Mouse (Mus musculus) C2C12 (cell line): ENCODE data around the gene Nek4. TPM values are rescaled to one million over a fixed set of nuclear protein-coding genes. Genes with fewer than 3 reads are reported as not detected.

Experiments
- H3K27me3 ChIP-seq: one replicate; pipeline ENCODE4 v1.6.1; 2011; ENCODE audit not compliant: control insufficient read depth, insufficient read depth, insufficient read length
- H3K36me3 ChIP-seq: one replicate; pipeline ENCODE4 v1.6.1; 2011; ENCODE audit not compliant: control insufficient read depth, insufficient read depth
- H3K4me3 ChIP-seq: one replicate; pipeline ENCODE4 v1.5.1; 2011; ENCODE audit warnings: mild to moderate bottlenecking, control low read depth; ENCODE audit not compliant: poor library complexity, insufficient read depth, severe bottlenecking
- H3K79me2 ChIP-seq: one replicate; pipeline ENCODE4 v1.6.1; 2011; ENCODE audit not compliant: control insufficient read depth, insufficient read depth
- H3K79me3 ChIP-seq: one replicate; pipeline ENCODE4 v1.6.1; 2011; ENCODE audit warnings: low read depth, control low read depth
- H3ac ChIP-seq: one replicate; pipeline ENCODE3; 2011; ENCODE audit warnings: low read depth; ENCODE audit not compliant: control insufficient read depth, insufficient read length
- CEBPB ChIP-seq: IDR thresholded peaks from one replicate; pipeline ENCODE4 v1.6.1; 2011; ENCODE audit warnings: low read depth, mild to moderate bottlenecking, control low read depth, moderate library complexity
- CTCF ChIP-seq: IDR thresholded peaks from one replicate; pipeline ENCODE4 v1.5.1; 2011; ENCODE audit not compliant: control insufficient read depth, insufficient read depth, insufficient read length
- FOSL1 ChIP-seq: IDR thresholded peaks from one replicate; pipeline ENCODE4 v1.8.0; 2011; ENCODE audit warnings: mild to moderate bottlenecking, low read length; ENCODE audit not compliant: poor library complexity, insufficient read depth, severe bottlenecking
- MAX ChIP-seq: IDR thresholded peaks from one replicate; pipeline ENCODE4 v1.6.1; 2011; ENCODE audit warnings: mild to moderate bottlenecking, control low read depth
- MYOD1 ChIP-seq: IDR thresholded peaks from one replicate; pipeline ENCODE4 v1.6.1; 2011; ENCODE audit warnings: low read depth; ENCODE audit not compliant: control insufficient read depth, insufficient read length
- MYOG ChIP-seq: IDR thresholded peaks from one replicate; pipeline ENCODE4 v1.6.1; 2011; ENCODE audit not compliant: control insufficient read depth, insufficient read length; ENCODE audit errors: extremely low read depth
- USF1 ChIP-seq: IDR thresholded peaks from one replicate; pipeline ENCODE4 v1.6.1; 2011; ENCODE audit warnings: low read depth, mild to moderate bottlenecking, control low read depth, moderate library complexity
- polyA plus RNA-seq: library from polyadenylated mRNA; unstranded; fragments of >200 nt; fragmentation: generic; extraction: Trizol; gene quantifications from one replicate; pipeline ENCODE4 v1.2.1, GENCODE M21; 2012; ENCODE audit warnings: missing spikeins

Nek4 gene
- polyA plus RNA-seq, 1 experiment = 4.2 TPM

DNA sequence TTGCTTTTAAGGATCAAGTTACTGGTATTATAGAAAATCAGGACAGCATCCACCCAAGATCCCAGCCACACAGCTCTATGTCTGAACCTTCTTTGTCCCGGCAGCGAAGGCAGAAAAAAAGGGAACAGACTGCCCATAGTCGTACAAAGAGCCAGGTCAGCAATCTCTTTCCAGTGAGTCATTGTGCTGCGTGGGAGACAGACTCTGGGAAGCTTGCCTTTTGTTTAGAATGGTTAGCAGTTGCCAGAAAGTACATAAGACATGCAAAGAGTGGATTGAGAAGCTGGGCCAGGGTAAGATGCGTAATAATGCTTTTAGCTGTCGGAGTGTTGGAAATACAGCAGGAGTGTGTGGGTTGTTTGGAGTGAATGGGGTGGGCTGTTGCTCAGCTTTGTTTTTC lies 23.0 kb downstream of the Nek4 start:
- H3K4me3 ChIP-seq = no peak overlapping the region
- peaks cover 20% of the 10 kb centered on the region for H3K36me3 ChIP-seq
- no peak overlapping the region for H3ac ChIP-seq
- no peaks in the 10 kb centered on the region for H3K79me2 ChIP-seq
- TF ChIP-seq MAX = no peak
- no peak for TF ChIP-seq MYOD1
- TF ChIP-seq MYOG = no peak
- TF ChIP-seq USF1 = no peak
- TF ChIP-seq FOSL1 = no peak
- no peak for TF ChIP-seq CTCF
- TF ChIP-seq CEBPB = no peak
- H3K27me3 ChIP-seq = no peaks in the 10 kb centered on the region
- no peaks in the 10 kb centered on the region for H3K79me3 ChIP-seq

DNA sequence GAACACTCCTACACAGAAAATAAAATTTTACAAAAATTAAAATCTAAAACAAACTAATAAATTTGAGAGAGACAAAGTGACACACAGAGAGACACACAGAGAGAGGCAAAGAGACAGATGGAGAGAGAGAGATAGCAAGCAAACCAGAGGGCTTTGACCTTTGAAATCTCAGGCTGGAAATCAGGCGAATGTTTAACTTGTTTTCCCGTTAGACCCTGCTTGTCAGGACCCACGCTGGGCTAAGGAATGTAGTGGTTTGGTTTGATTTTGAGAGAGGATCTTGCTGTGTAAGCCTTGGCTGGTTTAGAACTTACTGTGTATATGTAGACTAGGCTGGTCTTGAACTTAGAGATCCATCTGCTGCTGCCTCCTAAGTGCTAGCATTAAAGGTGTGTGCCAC lies 25.0 kb downstream of the Nek4 start:
- Histone ChIP-seq H3K4me3 (no peak overlapping the region), H3K36me3 (peaks cover 19% of the 10 kb centered on the region), H3K79me3 (no peaks in the 10 kb centered on the region), H3K79me2 (no peaks in the 10 kb centered on the region), H3ac (no peak overlapping the region), H3K27me3 (no peaks in the 10 kb centered on the region)
- TF ChIP-seq FOSL1 (no peak), MYOG (no peak), CEBPB (no peak), USF1 (no peak), MAX (no peak), CTCF (no peak)

DNA sequence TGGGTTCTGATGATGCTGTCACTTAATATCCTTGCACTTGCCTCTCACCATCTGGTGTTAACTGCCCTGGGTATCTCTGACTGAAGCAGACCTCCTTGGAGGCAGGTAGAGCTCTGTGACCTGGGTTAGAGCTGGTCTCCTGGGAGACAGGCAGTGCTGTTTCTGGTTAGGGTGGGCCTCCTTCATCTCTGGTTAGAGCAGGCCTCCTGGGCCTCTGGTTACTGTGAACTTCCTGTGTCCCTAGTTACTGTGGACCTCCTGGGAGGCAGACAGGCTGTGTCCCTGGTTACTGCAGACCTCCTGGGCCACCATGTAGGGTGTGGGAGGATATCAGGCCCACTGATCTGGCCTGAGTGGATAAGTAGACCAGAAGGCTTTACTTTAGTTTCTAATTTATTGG lies 45.2 kb downstream of the Nek4 start:
- no peak for TF ChIP-seq CEBPB
- TF ChIP-seq MYOG = no peak
- TF ChIP-seq FOSL1 = no peak
- no peak for TF ChIP-seq USF1
- TF ChIP-seq MAX = no peak
- no peak for TF ChIP-seq MYOD1
- TF ChIP-seq CTCF = no peak
- no peak overlapping the region for H3ac ChIP-seq
- H3K27me3 ChIP-seq = no peaks in the 10 kb centered on the region

DNA sequence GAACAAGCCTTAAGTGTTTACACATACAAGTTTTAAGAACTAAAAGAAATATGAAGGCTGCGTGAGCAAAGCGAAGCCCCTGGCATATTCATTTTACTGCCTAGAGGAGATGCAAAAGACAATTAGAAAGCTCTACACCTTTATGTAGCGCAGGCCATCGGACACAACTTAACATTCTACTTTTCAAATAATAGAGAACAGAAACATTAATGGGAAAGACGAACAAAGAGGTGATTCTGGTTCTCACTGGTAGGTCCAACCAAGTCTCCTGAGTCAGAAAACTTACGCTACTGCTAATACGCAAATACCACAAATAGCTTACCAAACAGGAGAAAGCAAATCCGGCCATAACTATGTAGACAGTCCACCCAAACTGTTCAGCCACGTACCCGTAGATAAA lies 49.2 kb downstream of the Nek4 start:
- Histone ChIP-seq H3K4me3 (peak overlapping the region; percentile 59), H3ac (peak overlapping the region; percentile 43), H3K27me3 (no peaks in the 10 kb centered on the region), H3K79me2 (peaks cover 34% of the 10 kb centered on the region), H3K79me3 (peaks cover 19% of the 10 kb centered on the region), H3K36me3 (peaks cover 15% of the 10 kb centered on the region)
- TF ChIP-seq MYOG = no peak
- no peak for TF ChIP-seq FOSL1
- TF ChIP-seq USF1 = no peak
- TF ChIP-seq MYOD1 = no peak
- TF ChIP-seq MAX = no peak
- TF ChIP-seq CTCF = no peak
- no peak for TF ChIP-seq CEBPB

More for the DNA sequence above, 45.2 kb downstream of the Nek4 start:
- peaks cover 26% of the 10 kb centered on the region for H3K79me2 ChIP-seq
- no peak overlapping the region for H3K4me3 ChIP-seq
- H3K79me3 ChIP-seq = peaks cover 19% of the 10 kb centered on the region
- peaks cover 15% of the 10 kb centered on the region for H3K36me3 ChIP-seq

DNA sequence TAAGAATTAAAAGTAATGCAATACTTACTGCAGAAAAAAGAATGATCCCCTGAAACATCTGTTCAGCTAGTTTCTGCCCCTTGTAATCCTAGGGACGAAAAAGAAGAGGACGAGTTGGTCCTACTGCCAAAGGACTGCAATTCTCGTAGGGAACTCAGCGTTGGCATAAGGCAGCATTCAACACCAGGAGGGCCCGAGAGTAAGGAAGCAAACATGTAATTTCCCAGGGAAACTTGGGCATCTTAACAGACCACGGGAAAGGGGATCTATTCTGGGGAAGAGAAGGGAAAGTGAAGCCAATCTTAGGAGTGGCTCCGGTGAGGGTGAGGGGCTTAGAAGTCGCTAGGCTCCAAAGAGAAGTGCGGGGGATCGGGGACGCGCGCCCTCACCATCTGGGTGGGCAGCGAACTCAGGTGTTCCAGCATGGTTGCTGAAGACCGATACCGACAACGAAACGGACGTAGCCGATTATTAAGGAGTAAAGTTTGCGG lies 49.7 kb downstream of the Nek4 start:
- peak overlapping the region; percentile 59 for H3K4me3 ChIP-seq
- H3ac ChIP-seq = peak overlapping the region; percentile 84
- peaks cover 19% of the 10 kb centered on the region for H3K79me3 ChIP-seq
- H3K79me2 ChIP-seq = peaks cover 34% of the 10 kb centered on the region
- no peaks in the 10 kb centered on the region for H3K27me3 ChIP-seq
- H3K36me3 ChIP-seq = peaks cover 15% of the 10 kb centered on the region
- TF ChIP-seq CEBPB (no peak), MYOD1 (no peak), MAX (no peak), CTCF (no peak), USF1 (no peak), FOSL1 (no peak), MYOG (no peak)

DNA sequence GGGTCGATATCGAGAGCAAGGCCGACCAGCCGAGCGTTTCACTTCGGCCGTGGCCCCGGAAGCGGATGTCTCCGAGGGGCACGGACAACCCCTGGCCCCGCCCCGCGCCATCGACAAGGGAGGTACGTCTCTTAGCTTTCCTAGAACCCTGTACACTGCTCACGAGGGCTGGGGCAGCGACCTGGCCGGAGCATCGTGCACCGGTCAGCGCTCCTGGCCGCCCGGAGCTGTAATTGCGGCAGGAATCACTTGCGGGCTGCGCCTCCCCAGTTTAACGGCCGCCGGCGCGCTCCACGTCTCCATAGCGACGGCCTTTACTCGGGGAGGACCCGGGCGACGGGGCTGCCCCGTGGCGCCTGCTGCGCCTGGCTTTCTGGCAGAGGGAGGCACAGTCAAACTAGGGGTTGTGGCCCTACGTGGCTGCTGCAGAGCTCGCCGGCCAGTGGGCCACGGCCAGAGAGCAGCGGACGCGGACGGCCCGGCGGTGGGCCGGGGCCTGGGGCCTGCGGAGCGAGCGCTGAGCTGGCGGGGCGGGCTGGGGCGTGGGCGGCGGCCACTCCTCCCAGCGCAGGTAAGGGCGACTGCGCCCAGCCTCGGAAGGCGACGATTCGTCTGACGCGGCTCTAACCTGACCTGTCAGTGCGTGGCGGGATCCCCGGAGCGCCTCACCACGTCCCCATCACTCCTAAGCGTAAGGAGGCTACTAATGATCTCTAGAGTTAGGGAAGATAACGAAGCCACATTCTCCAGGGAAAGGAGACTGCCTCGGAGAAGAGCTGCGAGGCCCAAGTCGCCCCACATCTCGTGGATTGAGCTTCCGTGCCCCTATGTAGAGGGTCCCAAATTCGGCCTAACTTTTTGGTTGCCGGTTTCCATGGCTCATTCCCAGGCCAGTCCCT lies 50.4 kb downstream of the Nek4 start, which contains the start of the genes Glt8d1 and Spcs1:
Gene Glt8d1, plus strand, starts transcription at position 94 of the 899 bp plus-strand sequence.
Gene Spcs1, minus strand, starts transcription at position 366 of the 899 bp plus-strand sequence.
- Histone ChIP-seq H3K4me3 (peak within 1 kb of the TSS; percentile 59), H3ac (peak within 1 kb of the TSS; percentile 84), H3K79me3 (peaks cover 19% of the 10 kb centered on the region), H3K36me3 (peaks cover 15% of the 10 kb centered on the region), H3K79me2 (peaks cover 34% of the 10 kb centered on the region), H3K27me3 (no peaks in the 10 kb centered on the region)
- peak; percentile 24 for TF ChIP-seq MAX
- no peak for TF ChIP-seq MYOG
